Mouse (Mus musculus) megakaryocyte, adult 5-6 weeks (primary cell): ENCODE measurements around the gene Tcf15. TPM values are rescaled to one million over a fixed set of nuclear protein-coding genes. Genes with fewer than 3 reads are reported as not detected.

Experiments used
- ATAC-seq: 2 replicates; pipeline ENCODE4 v1.8.0; 2016; ENCODE audit warnings: mild to moderate bottlenecking, inconsistent platforms; ENCODE audit not compliant: poor library complexity, severe bottlenecking
- total RNA-seq, 2 experiments: library from RNA; stranded (forward) in 1 of 2; stranded (reverse) in 1 of 2; fragments of 153-499, 151-499 nt in 1 of 2; fragments of 221-1000, 200-1000 nt in 1 of 2; gene quantifications; 2 replicates each; pipeline versions ENCODE4 v1.2.3 to v1.2.4; 2015 to 2017

The Tcf15 gene
- total RNA-seq, 2 experiments from 2014 or later: not detected

DNA sequence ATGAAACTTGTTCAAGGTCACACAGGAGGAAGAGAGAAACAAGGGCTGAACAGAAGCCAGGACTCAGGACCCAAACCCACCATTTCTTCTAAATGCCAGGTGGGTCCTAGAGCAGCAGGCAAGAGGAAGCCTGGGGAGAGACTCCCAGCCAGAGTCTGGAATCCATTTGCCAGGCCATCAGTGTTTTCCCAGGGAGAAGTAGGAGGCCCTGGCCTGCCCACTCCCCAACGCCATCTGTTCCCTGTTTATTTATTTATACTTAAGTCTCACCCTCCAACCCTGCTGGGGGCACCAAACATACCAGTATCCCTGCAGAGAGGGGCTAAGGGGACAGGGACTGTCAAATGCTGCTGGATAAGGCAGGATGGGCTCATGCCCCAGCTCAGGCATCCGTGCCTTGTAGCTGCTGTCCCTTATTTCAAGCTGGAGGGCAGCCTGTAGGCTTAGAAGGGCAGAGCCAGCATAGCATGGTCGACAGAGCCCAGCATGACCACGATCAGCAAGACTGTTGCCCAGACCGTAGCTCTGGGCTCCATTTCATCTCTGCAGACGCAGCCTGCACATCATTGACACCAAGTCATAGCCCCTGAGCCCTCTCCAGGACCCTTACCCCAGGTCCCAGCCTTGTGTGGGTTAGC, 24.0 kb upstream of the Tcf15 start:
- ATAC-seq: no peak

- no peak for ATAC-seq
These were observed 20.5 kb upstream of the Tcf15 start for GRCm38 (mm10) chr2:152122896-152123295.

- no peak for ATAC-seq
These were observed 14.8 kb upstream of the Tcf15 start for GRCm38 (mm10) chr2:152128597-152128996.

DNA sequence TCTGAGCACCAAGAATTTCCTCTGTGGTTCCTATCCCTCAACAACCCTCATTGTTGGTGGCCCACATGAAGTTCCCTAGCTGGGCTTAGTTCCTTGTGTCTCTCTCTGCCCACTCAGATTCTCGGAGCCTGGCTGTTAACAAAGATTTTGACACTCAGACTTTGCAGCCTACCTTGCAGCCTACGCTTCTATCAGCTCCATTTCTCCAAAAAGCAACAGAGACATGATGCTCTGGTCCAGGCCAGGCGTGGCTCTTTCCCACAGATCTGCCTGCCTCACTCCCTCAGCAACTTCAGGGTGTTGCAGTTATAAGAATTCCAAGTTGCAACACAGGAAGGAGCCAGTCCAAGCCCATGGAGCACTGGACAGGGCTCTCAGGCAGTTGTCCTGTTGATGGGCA, 13.6 kb upstream of the Tcf15 start:
- no peak for ATAC-seq

DNA sequence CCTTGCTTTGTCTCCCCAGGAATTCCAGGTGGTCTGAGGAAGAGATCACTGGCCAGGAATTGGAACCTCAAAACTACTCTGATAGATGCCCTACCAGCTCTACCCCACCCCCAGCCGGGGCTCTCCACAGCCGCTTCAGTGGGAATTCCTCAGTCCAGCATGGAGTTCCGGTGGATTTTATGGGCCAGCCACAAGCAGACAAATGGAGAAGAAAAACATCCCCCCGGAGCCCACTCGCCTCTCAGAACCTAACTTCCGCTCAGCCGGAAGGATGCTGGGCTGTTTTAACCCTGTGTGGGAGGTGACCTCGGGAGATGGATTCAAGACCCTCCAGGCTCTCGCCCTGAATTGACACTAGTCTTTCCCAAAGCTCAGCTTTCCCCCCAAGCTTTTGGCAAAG, 11.3 kb upstream of the Tcf15 start:
- no peak for ATAC-seq

GRCm38 (mm10) chr2:152132691-152133090, 10.7 kb upstream of the Tcf15 start:
- no peak for ATAC-seq

GRCm38 (mm10) chr2:152139191-152139987, 4.0 kb upstream of the Tcf15 start:
- ATAC-seq: no peak

DNA sequence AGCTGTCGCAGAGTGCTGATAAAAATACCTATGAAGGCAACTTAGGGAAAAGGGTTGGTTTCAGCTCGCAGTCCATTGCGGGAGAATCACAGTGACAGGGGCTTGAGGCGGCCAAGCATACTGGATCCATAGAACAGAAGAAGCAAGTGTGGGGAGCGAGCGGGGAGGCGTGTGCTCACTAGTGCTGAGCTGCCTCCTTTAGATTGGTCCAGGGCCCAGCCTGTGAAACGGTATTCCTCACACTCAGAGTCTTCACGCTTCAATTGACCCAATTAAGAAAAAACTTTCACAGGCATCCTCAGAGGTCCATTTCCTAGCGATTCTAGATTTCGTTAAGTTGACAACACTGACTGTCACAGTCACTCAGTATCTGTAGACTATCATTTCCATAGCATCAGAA, 2.4 kb upstream of the Tcf15 start:
- ATAC-seq: no peak

DNA sequence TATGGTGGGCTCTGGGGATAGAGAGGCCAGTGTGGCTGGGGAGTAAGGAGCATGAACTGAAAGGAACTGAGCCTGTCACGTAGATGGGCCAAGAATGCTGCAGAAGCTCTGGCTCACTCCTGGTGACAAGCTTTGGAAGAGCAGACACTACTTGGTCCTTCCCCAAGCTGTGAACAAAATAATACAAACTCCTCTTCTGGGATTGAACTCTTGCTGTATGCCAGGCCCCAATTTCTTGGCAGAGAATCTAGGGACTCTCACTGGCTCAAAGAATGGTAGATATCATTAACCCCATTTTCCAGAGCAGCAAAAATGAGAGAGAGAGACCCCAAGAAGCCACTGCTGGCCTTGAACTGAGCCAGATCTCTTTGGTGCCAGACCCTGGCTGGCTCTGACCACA, 1.9 kb upstream of the Tcf15 start:
- ATAC-seq: no peak

- no peak for ATAC-seq
These were observed 1.3 kb upstream of the Tcf15 start for GRCm38 (mm10) chr2:152142046-152142445.

DNA sequence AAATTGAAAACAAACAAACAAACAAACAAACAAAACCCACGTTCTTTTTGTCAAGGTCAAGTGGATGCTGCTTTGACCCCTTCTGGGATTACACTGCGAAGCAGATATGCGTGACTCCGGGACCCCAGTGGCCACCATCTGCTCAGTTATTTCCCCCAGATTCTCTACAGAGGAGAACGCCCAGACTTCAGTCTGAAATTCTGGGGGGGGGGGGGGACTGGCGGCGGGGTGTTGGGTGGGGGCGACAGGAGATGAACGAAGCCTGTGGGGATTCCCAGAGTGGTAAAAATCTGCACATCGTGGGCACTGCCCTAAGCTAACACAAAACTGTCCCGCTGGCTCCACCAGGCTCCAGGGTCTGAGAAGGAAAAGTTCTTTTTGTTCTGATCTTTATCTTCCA, 790 bp upstream of the Tcf15 start:
- no peak for ATAC-seq

- no peak for ATAC-seq
These were observed 743 bp downstream of the Tcf15 start for GRCm38 (mm10) chr2:152144158-152144450.

GRCm38 (mm10) chr2:152144501-152144900, 1.1 kb downstream of the Tcf15 start:
- ATAC-seq: no peak

DNA sequence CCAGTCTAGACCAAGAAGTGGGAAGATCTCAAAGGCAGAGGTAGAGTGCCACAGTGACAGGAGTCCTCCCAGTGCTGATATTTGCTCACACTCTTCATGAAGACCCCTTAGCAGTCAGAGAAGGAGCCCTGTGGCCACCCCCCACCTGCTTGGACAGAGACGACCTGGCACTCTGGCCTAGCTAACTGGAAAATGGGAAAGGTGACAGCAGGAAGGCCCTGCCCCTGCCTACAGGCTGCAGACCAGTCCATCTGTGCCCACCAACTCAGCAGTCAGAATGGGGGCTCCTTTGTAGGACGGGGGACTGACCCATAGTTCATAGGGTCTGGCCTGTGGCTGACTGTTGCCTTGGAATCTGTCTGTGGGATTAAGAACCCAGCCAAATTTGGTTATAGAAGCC, 2.4 kb downstream of the Tcf15 start:
- ATAC-seq: no peak

- ATAC-seq: no peak
These were observed 3.7 kb downstream of the Tcf15 start for GRCm38 (mm10) chr2:152147079-152147478.

DNA sequence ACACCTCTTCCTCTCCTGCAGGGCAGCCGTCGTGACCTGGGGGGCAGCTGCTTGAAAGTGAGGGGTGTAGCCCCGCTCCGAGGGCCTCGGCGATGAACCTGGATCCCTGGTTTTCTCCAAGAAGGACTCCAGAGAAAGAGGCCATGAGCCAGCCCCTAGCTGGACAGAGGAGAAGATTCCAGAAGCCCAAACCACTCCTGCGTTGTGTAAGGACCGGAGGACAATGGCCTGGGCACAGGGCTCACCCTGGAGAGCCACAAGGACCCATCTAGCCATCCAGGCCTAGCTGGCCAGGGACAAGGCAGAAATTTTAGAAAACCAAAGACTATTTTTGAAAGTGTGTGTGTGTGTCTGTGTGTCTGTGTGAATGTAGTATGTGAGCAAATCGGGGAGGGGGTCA, 5.3 kb downstream of the Tcf15 start:
- no peak for ATAC-seq

DNA sequence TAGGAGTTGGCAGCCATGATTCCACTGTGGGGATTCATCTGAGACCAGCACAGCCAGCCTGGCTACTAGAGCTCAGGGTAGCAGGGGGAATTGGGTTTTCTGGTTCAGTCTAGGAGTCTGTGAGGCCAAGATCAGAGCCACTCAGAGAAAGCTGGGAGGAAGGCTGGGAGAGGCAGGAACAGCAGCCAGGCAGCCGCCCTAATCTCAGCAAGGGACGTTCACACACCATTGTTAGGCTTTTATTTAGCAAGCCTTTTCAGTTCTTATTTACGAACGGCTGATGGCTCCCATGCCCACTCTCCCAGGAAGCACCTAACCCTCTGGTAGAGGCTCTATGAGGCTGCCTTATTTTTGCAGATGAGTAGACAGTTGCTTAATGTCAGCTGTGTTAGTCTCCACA, 6.5 kb downstream of the Tcf15 start:
- no peak for ATAC-seq

GRCm38 (mm10) chr2:152150373-152150772, 7.0 kb downstream of the Tcf15 start:
- ATAC-seq: no peak

GRCm38 (mm10) chr2:152153361-152153760, 10.0 kb downstream of the Tcf15 start:
- ATAC-seq: no peak

- no peak for ATAC-seq
These were observed 12.2 kb downstream of the Tcf15 start for GRCm38 (mm10) chr2:152155414-152156208.

DNA sequence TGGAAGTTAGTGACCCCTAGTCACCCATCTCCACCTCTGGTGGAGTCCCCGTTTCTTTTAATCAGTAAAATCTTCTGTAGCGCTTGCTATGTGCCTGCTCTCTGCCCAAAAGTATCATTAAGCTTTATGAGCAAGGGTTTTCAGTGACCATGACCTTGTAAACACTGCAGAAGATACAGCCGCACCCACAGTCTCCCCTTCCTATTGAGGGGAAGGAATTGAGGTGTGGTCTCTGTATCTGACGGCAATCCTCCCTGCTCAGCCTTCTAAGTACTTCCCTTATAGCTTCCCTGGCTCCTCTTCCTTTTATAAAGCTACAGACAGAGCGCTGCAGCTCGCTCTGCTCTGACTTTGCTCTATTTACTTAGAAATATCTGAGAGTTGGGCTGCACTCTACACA, 13.1 kb downstream of the Tcf15 start:
- ATAC-seq: no peak

DNA sequence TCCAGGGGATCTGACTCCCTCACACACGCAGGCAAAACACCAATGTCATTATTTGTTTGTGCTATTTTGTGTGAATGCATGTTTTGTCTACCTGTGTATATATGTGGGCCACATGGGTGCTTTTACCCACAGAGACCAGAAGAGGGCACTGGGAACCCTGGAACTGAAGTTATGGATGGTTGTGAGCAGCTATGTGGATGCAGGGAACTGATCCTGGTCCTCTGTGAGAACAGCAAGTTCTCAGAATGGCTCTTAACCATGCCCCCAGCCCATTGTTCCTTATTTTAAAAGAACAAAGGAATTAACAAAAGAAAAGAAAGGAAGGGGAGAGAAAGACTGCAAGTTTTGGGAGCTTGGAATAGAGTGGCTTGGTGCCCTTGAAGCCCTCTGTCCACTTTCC, 16.1 kb downstream of the Tcf15 start:
- no peak for ATAC-seq
